ENCODE assay signal across 27 mouse cellular contexts in genomic region chr5:77436308-77436707, GRCm38 (mm10).
"Had no signal": no experiment of that assay in that cellular context is flagged by ENCODE, and none has a peak within 500 bp of the region (broad histone marks: within the 10 kb centered on the region; RNA-seq: fewer than 3 reads in every experiment).

No protein-coding gene starts in this region.

- H3K36me3 ChIP-seq: heart, embryonic 13.5 days; heart, embryonic 15.5 days; hindbrain, embryonic 10.5 days; hindbrain, embryonic 12.5 days; intestine, embryonic 15.5 days; limb, embryonic 10.5 days; limb, embryonic 12.5 days; liver, embryonic 13.5 days; liver, embryonic 15.5 days had no signal

- H3K27me3 ChIP-seq: heart, embryonic 13.5 days; heart, embryonic 15.5 days; hindbrain, embryonic 12.5 days; intestine, embryonic 15.5 days; limb, embryonic 12.5 days; liver, embryonic 13.5 days; liver, embryonic 15.5 days had no signal

- ATAC-seq: hindbrain, embryonic 16.5 days; inflammation-experienced regulatory T-cells, adult 6 months; intestine, embryonic 15.5 days; intestine, postnatal 0 days had no signal

- H3K9ac ChIP-seq: heart, embryonic 13.5 days; heart, embryonic 15.5 days; hindbrain, embryonic 12.5 days; hindbrain, embryonic 14.5 days; intestine, embryonic 15.5 days; limb, embryonic 12.5 days; liver, embryonic 13.5 days; liver, embryonic 15.5 days had no signal

- H3K4me1 ChIP-seq: heart, embryonic 13.5 days; heart, embryonic 15.5 days; hindbrain, embryonic 12.5 days; intestine, embryonic 15.5 days; limb, embryonic 10.5 days; limb, embryonic 12.5 days; liver, embryonic 13.5 days; liver, embryonic 15.5 days had no signal

- H3K4me2 ChIP-seq: heart, embryonic 11.5 days; heart, embryonic 13.5 days; heart, embryonic 15.5 days; hindbrain, embryonic 12.5 days; hindbrain, embryonic 14.5 days; intestine, embryonic 15.5 days; limb, embryonic 12.5 days; liver, embryonic 11.5 days; liver, embryonic 13.5 days; liver, embryonic 15.5 days had no signal

- H3K27ac ChIP-seq: gastrocnemius, adult 2 months; heart, adult 2 months; heart, embryonic 13.5 days; heart, embryonic 15.5 days; hindbrain, embryonic 10.5 days; hindbrain, embryonic 12.5 days; hindbrain, embryonic 14.5 days; intestine, embryonic 15.5 days; layer of hippocampus, adult 2 months; left cerebral cortex, adult 2 months; limb, embryonic 10.5 days; limb, embryonic 12.5 days; liver, embryonic 13.5 days; liver, embryonic 15.5 days had no signal

- DNase-seq: gastrocnemius, adult 2 months; gastrocnemius, postnatal 10 days; gastrocnemius, postnatal 25 days; heart, adult 2 months; heart, postnatal 14 days; heart, postnatal 4 days; kidney, adult 2 months; kidney, postnatal 10 days; kidney, postnatal 36 days; liver; liver, embryonic 13.5 days had no signal

- H3K4me3 ChIP-seq: gastrocnemius, adult 2 months; heart, adult 2 months; heart, embryonic 13.5 days; heart, embryonic 15.5 days; hindbrain, embryonic 10.5 days; hindbrain, embryonic 12.5 days; intestine, embryonic 15.5 days; layer of hippocampus, adult 2 months; left cerebral cortex, adult 2 months; limb, embryonic 10.5 days; limb, embryonic 12.5 days; liver, embryonic 13.5 days; liver, embryonic 15.5 days had no signal

- H3K9me3 ChIP-seq: heart, embryonic 13.5 days; heart, embryonic 15.5 days; hindbrain, embryonic 10.5 days; hindbrain, embryonic 12.5 days; intestine, embryonic 15.5 days; limb, embryonic 10.5 days; limb, embryonic 12.5 days; liver, embryonic 13.5 days; liver, embryonic 15.5 days had no signal
